Mouse (Mus musculus): ENCODE results near the gene Pdcd1lg2. TPM values are rescaled to one million over a fixed set of nuclear protein-coding genes. Genes with fewer than 3 reads are reported as not detected.

The Pdcd1lg2 gene
- total RNA-seq, 4 experiments from 2014 or later: not detected

GRCm38 (mm10) chr19:29496786-29497557 is 86.3 kb downstream of the Pdcd1lg2 start:
- DNase-seq (ENCODE audit: low spot score in 2 of 2): no peak

GRCm38 (mm10) chr19:29497874-29498273 is 87.2 kb downstream of the Pdcd1lg2 start:
- DNase-seq (ENCODE audit: low spot score in 2 of 2): no peak

- no peak for DNase-seq (ENCODE audit: low spot score in 2 of 2)
Measured at GRCm38 (mm10) chr19:29498842-29499456, 88.2 kb downstream of the Pdcd1lg2 start.

- DNase-seq (ENCODE audit: low spot score in 2 of 2): no peak
Measured at GRCm38 (mm10) chr19:29500333-29500732, 89.6 kb downstream of the Pdcd1lg2 start.

GRCm38 (mm10) chr19:29501106-29501505 is 90.4 kb downstream of the Pdcd1lg2 start:
- no peak for DNase-seq (ENCODE audit: low spot score in 2 of 2)

GRCm38 (mm10) chr19:29501507-29501906 is 90.8 kb downstream of the Pdcd1lg2 start:
- DNase-seq (ENCODE audit: low spot score in 2 of 2): peak; percentile 47 to 68

- DNase-seq (ENCODE audit: low spot score in 2 of 2): no peak
Measured at GRCm38 (mm10) chr19:29504131-29504530, 93.4 kb downstream of the Pdcd1lg2 start.

GRCm38 (mm10) chr19:29505617-29506016 is 94.9 kb downstream of the Pdcd1lg2 start:
- DNase-seq (ENCODE audit: low spot score in 2 of 2): no peak

- no peak for DNase-seq (ENCODE audit: low spot score in 2 of 2)
Measured at GRCm38 (mm10) chr19:29508208-29508607, 97.5 kb downstream of the Pdcd1lg2 start.

- no peak for DNase-seq (ENCODE audit: low spot score in 2 of 2)
Measured at GRCm38 (mm10) chr19:29509857-29510256, 99.1 kb downstream of the Pdcd1lg2 start.

GRCm38 (mm10) chr19:29511826-29512225 is 101.1 kb downstream of the Pdcd1lg2 start:
- DNase-seq (ENCODE audit: low spot score in 2 of 2): no peak

- no peak for DNase-seq (ENCODE audit: low spot score in 2 of 2)
Measured at GRCm38 (mm10) chr19:29513111-29513766, 102.5 kb downstream of the Pdcd1lg2 start.

- DNase-seq (ENCODE audit: low spot score in 2 of 2): no peak
Measured at GRCm38 (mm10) chr19:29514130-29514529, 103.4 kb downstream of the Pdcd1lg2 start.

GRCm38 (mm10) chr19:29515386-29515785 is 104.7 kb downstream of the Pdcd1lg2 start:
- no peak for DNase-seq (ENCODE audit: low spot score in 2 of 2)

GRCm38 (mm10) chr19:29515991-29516390 is 105.3 kb downstream of the Pdcd1lg2 start:
- no peak for DNase-seq (ENCODE audit: low spot score in 2 of 2)

GRCm38 (mm10) chr19:29518409-29518808 is 107.7 kb downstream of the Pdcd1lg2 start:
- no peak for DNase-seq (ENCODE audit: low spot score in 2 of 2)

- no peak for DNase-seq (ENCODE audit: low spot score in 2 of 2)
Measured at GRCm38 (mm10) chr19:29518922-29519321, 108.2 kb downstream of the Pdcd1lg2 start.

Other genes starting within 250 kb of the Pdcd1lg2 start
- gene Jak2, start 159.1 kb upstream of the Pdcd1lg2 start, total RNA-seq (2022): 10 to 100 TPM; 20.4 to 28.3 (median 24.3) TPM
- not detected for gene Insl6, start 85.6 kb upstream of the Pdcd1lg2 start, total RNA-seq (2022)
- not detected for gene Rln1, start 76.2 kb upstream of the Pdcd1lg2 start, total RNA-seq (2022)
- gene Plgrkt, start 43.5 kb upstream of the Pdcd1lg2 start, total RNA-seq (2022): 10 to 100 TPM; 14.3 to 19.8 (median 17.8) TPM
- 1 to 10 TPM in 1 of 4 experiments, under 1 TPM in 3; 0.65 to 1.1 (median 0.76) TPM for gene Cd274, start 43.5 kb upstream of the Pdcd1lg2 start, total RNA-seq (2022)
- gene Ric1, start 111.4 kb downstream of the Pdcd1lg2 start, total RNA-seq (2022): 10 to 100 TPM; 25.3 to 31.7 (median 29.7) TPM
- 10 to 100 TPM in 1 of 4 experiments, 1 to 10 TPM in 3; 6.9 to 10.4 (median 8.1) TPM for gene Ermp1, start 237.5 kb downstream of the Pdcd1lg2 start, total RNA-seq (2022)

Data from gastrocnemius, adult 8-10 months (tissue).